Mouse (Mus musculus) frontal cortex, postnatal 36 days (tissue): ENCODE results near the gene Rgs3.

Source experiments
- DNase-seq, 2 experiments: peaks; one replicate each; pipeline ENCODE4 v3.0.0; 2022; ENCODE audit warnings: low spot score in 2 of 2

Rgs3 gene

GRCm38 (mm10) chr4:62653922-62654661, 94.4 kb downstream of the Rgs3 start:
- DNase-seq = no peak

- no peak for DNase-seq
Measured at GRCm38 (mm10) chr4:62659264-62659663, 99.6 kb downstream of the Rgs3 start.

- DNase-seq = no peak
Measured at GRCm38 (mm10) chr4:62659861-62660553, 100.4 kb downstream of the Rgs3 start.

- no peak for DNase-seq
Measured at GRCm38 (mm10) chr4:62660554-62660864, 100.9 kb downstream of the Rgs3 start.

- DNase-seq = no peak
Measured at GRCm38 (mm10) chr4:62661311-62661849, 101.7 kb downstream of the Rgs3 start.

- DNase-seq = no peak
Measured at GRCm38 (mm10) chr4:62663348-62663747, 103.7 kb downstream of the Rgs3 start.

- no peak for DNase-seq
Measured at GRCm38 (mm10) chr4:62665842-62666241, 106.2 kb downstream of the Rgs3 start.

- no peak for DNase-seq
Measured at GRCm38 (mm10) chr4:62668666-62669065, 109.0 kb downstream of the Rgs3 start.

GRCm38 (mm10) chr4:62669094-62670071, 109.7 kb downstream of the Rgs3 start:
- no peak for DNase-seq

GRCm38 (mm10) chr4:62673531-62674030, 113.9 kb downstream of the Rgs3 start:
- DNase-seq = no peak

GRCm38 (mm10) chr4:62674031-62674995, 114.7 kb downstream of the Rgs3 start:
- no peak for DNase-seq

GRCm38 (mm10) chr4:62675394-62675793, 115.7 kb downstream of the Rgs3 start:
- DNase-seq = no peak

- DNase-seq = no peak
Measured at GRCm38 (mm10) chr4:62677047-62677737, 117.5 kb downstream of the Rgs3 start.

- no peak for DNase-seq
Measured at GRCm38 (mm10) chr4:62679157-62679556, 119.5 kb downstream of the Rgs3 start.

- no peak for DNase-seq
Measured at GRCm38 (mm10) chr4:62681467-62681866, 121.8 kb downstream of the Rgs3 start.

GRCm38 (mm10) chr4:62682371-62682770, 122.7 kb downstream of the Rgs3 start:
- DNase-seq = no peak

GRCm38 (mm10) chr4:62683148-62683547, 123.5 kb downstream of the Rgs3 start:
- DNase-seq = no peak

- no peak for DNase-seq
Measured at GRCm38 (mm10) chr4:62684351-62684750, 124.7 kb downstream of the Rgs3 start.

- no peak for DNase-seq
Measured at GRCm38 (mm10) chr4:62685268-62685667, 125.6 kb downstream of the Rgs3 start.

- DNase-seq = no peak
Measured at GRCm38 (mm10) chr4:62686769-62687168, 127.1 kb downstream of the Rgs3 start.
